8 mouse cellular contexts compared by ENCODE assay signal in genomic region chr11:100352076-100352857, GRCm38 (mm10). TPM values are rescaled to one million over a fixed set of nuclear protein-coding genes. Genes with fewer than 3 reads are reported as not detected.
A peak's percentile ranks its signal among the peaks of the same experiment; 100 is the strongest.
DNase-seq lines count a peak whose midpoint lies in the region; ATAC-seq and TF ChIP-seq lines count a peak whose summit lies in the region.
"Had no signal": no experiment of that assay in that cellular context is flagged by ENCODE, and none has a peak within 500 bp of the region (broad histone marks: within the 10 kb centered on the region; RNA-seq: fewer than 3 reads in every experiment).

No protein-coding gene starts in this region.

- WGBS in kidney, postnatal 0 days, result 34% methylated on average over 10 of the region's 10 CpGs
- 38% methylated on average over 10 of the region's 10 CpGs for WGBS in neural tube, embryonic 13.5 days

- no peak overlapping the region for H3K27ac ChIP-seq in kidney, postnatal 0 days
- no peak overlapping the region for H3K27ac ChIP-seq in MEL (ENCODE audit: control insufficient read depth, low read depth, low read length)
- H3K27ac ChIP-seq in embryonic fibroblast, embryonic 13.5 days (ENCODE audit: insufficient read depth, low read length), result no peak overlapping the region
- H3K27ac ChIP-seq in neural tube, embryonic 13.5 days (replicated peaks), result 0 out of 2 replicates have a peak overlapping the region, but pooled peaks have one; percentile 14
- H3K27ac ChIP-seq: liver, embryonic 13.5 days had no signal

- no peak for TF ChIP-seq RAD21 in MEL (IDR thresholded peaks at IDR 0.05; ENCODE audit: low read depth, low read length)

- no peak overlapping the region for H3K9ac ChIP-seq in kidney, postnatal 0 days (ENCODE audit: low read depth, low read length)
- no peak overlapping the region for H3K9ac ChIP-seq in MEL (ENCODE audit: control insufficient read depth, low read depth, low read length, poor library complexity, severe bottlenecking)
- no peak overlapping the region for H3K9ac ChIP-seq in neural tube, embryonic 13.5 days
- H3K9ac ChIP-seq: liver, embryonic 13.5 days had no signal

- no peak overlapping the region for H3K4me3 ChIP-seq in kidney, postnatal 0 days (replicated peaks; ENCODE audit: low read depth, low read length)
- H3K4me3 ChIP-seq in MEL (ENCODE audit: control insufficient read depth in 1 of 2, insufficient read depth in 1 of 2, low read depth in 2 of 2, low read length in 2 of 2), result no peak overlapping the region
- H3K4me3 ChIP-seq in embryonic fibroblast, embryonic 13.5 days (ENCODE audit: insufficient read depth, low read length), result no peak overlapping the region
- no peak overlapping the region for H3K4me3 ChIP-seq in neural tube, embryonic 13.5 days
- H3K4me3 ChIP-seq: liver, embryonic 13.5 days had no signal

- no peak for ATAC-seq in kidney, postnatal 0 days (replicated peaks; ENCODE audit: low FRiP score, low read depth)
- ATAC-seq in neural tube, embryonic 13.5 days (ENCODE audit: low read depth), result no peak

- H3K36me3 ChIP-seq in kidney, postnatal 0 days (ENCODE audit: insufficient read depth, low read length), result no peaks in the 10 kb centered on the region
- no peaks in the 10 kb centered on the region for H3K36me3 ChIP-seq in MEL (ENCODE audit: control insufficient read depth in 1 of 2, insufficient read depth in 2 of 2, low read length in 2 of 2)
- H3K36me3 ChIP-seq in neural tube, embryonic 13.5 days, result no peaks in the 10 kb centered on the region
- H3K36me3 ChIP-seq: liver, embryonic 13.5 days had no signal

- peak; percentile 67 for TF ChIP-seq CTCF in kidney, postnatal 0 days (IDR thresholded peaks at IDR 0.05; ENCODE audit: low read depth)
- TF ChIP-seq CTCF in MEL (IDR thresholded peaks at IDR 0.05 in 2 of 3, conservative IDR thresholded peaks at IDR 0.05 in 1 of 3; ENCODE audit: control insufficient read depth in 1 of 3, insufficient read depth in 1 of 3, low read depth in 2 of 3, low read length in 3 of 3, poor library complexity in 1 of 3, severe bottlenecking in 1 of 3), result peak in 2 of 3 experiments; percentile 27 to 34; a peak in 3 of 6 replicates
- peak; percentile 81; the same call in 1 of the 2 replicates for TF ChIP-seq CTCF in embryonic fibroblast, embryonic 13.5 days (IDR thresholded peaks at IDR 0.05; ENCODE audit: borderline replicate concordance, insufficient read depth, low read length)

- no peaks in the 10 kb centered on the region for H3K9me3 ChIP-seq in kidney, postnatal 0 days (replicated peaks; ENCODE audit: low read length)
- no peaks in the 10 kb centered on the region for H3K9me3 ChIP-seq in MEL (replicated peaks; ENCODE audit: insufficient read depth, low read length)
- H3K9me3 ChIP-seq in neural tube, embryonic 13.5 days, result no peaks in the 10 kb centered on the region
- H3K9me3 ChIP-seq: liver, embryonic 13.5 days had no signal

- H3K4me1 ChIP-seq in kidney, postnatal 0 days (replicated peaks; ENCODE audit: insufficient read depth, low read length), result no peaks in the 10 kb centered on the region
- H3K4me1 ChIP-seq in MEL (ENCODE audit: control insufficient read depth in 1 of 2, insufficient read depth in 2 of 2, low read length in 2 of 2), result peaks cover 0 to 12% of the 10 kb centered on the region in 2 experiments; a peak in 2 of 4 replicates
- H3K4me1 ChIP-seq in embryonic fibroblast, embryonic 13.5 days (ENCODE audit: control insufficient read depth, insufficient read depth, low read length), result no peaks in the 10 kb centered on the region
- peaks cover 35% of the 10 kb centered on the region for H3K4me1 ChIP-seq in neural tube, embryonic 13.5 days (replicated peaks)

- no peak overlapping the region for H3K4me2 ChIP-seq in kidney, postnatal 0 days (ENCODE audit: low read length)
- H3K4me2 ChIP-seq in neural tube, embryonic 13.5 days, result no peak overlapping the region
- H3K4me2 ChIP-seq: liver, embryonic 13.5 days had no signal

- no peak for TF ChIP-seq POLR2A in MEL (IDR thresholded peaks at IDR 0.05; ENCODE audit: control insufficient read depth in 1 of 2, insufficient read depth in 1 of 2, low read depth in 1 of 2, low read length in 2 of 2, poor library complexity in 1 of 2)
- TF ChIP-seq POLR2A in embryonic fibroblast, embryonic 13.5 days (IDR thresholded peaks at IDR 0.05; ENCODE audit: low read depth, low read length), result no peak

- no peaks in the 10 kb centered on the region; the same call in 1 of the 2 replicates for H3K79me2 ChIP-seq in MEL (ENCODE audit: control insufficient read depth, insufficient read depth, low read length, poor library complexity)

- H3K27me3 ChIP-seq in kidney, postnatal 0 days (ENCODE audit: insufficient read depth, low read length), result peaks cover 9% of the 10 kb centered on the region
- H3K27me3 ChIP-seq in MEL (ENCODE audit: control insufficient read depth in 1 of 2, insufficient read depth in 2 of 2, low read length in 2 of 2), result no peaks in the 10 kb centered on the region
- H3K27me3 ChIP-seq in neural tube, embryonic 13.5 days, result peaks cover 26% of the 10 kb centered on the region

- peak; percentile 62 for DNase-seq in kidney, postnatal 0 days (ENCODE audit: low spot score)
- DNase-seq in kidney, adult 8-10 months, result no peak
- peak; percentile 31 for DNase-seq in A20 (ENCODE audit: low read depth, low spot score)
- no peak for DNase-seq in MEL (ENCODE audit: low read depth, low spot score)
- no peak for DNase-seq in testis, postnatal 10 days (ENCODE audit: low spot score)
- DNase-seq: liver, embryonic 13.5 days had no signal

- TF ChIP-seq EP300 in MEL (IDR thresholded peaks at IDR 0.05; ENCODE audit: low read depth in 1 of 2, low read length in 2 of 2), result no peak

TF ChIP-seq in MEL, 35 proteins besides CTCF, POLR2A, EP300 and RAD21 (continues in another document):
- TF ChIP-seq NRF1 (IDR thresholded peaks at IDR 0.05; ENCODE audit: insufficient read depth, low read depth, low read length, poor library complexity, severe bottlenecking) (no peak), ZKSCAN1 (IDR thresholded peaks at IDR 0.05; ENCODE audit: low read depth, low read length) (no peak), JUND (IDR thresholded peaks at IDR 0.05; ENCODE audit: low read depth, low read length) (no peak), TAL1 (IDR thresholded peaks at IDR 0.05; ENCODE audit: low read length) (no peak), MEF2A (IDR thresholded peaks at IDR 0.05; ENCODE audit: extremely low read depth, insufficient replicate concordance, low read depth, low read length, poor library complexity, severe bottlenecking) (no peak), MAX (IDR thresholded peaks at IDR 0.05; ENCODE audit: low read length) (no peak), ETS1 (IDR thresholded peaks at IDR 0.05; ENCODE audit: low read depth, low read length) (no peak), USF2 (IDR thresholded peaks at IDR 0.05; ENCODE audit: borderline replicate concordance in 1 of 2, insufficient read depth in 1 of 2, low read depth in 1 of 2, low read length in 2 of 2) (no peak), MYC (IDR thresholded peaks at IDR 0.05; ENCODE audit: low read depth, low read length) (no peak), ZNF384 (IDR thresholded peaks at IDR 0.05; ENCODE audit: low read depth, low read length) (no peak), SMC3 (IDR thresholded peaks at IDR 0.05; ENCODE audit: low read depth, low read length) (no peak), KAT2A (conservative IDR thresholded peaks at IDR 0.05; ENCODE audit: low read depth, low read length) (no peak), MYB (IDR thresholded peaks at IDR 0.05; ENCODE audit: low read depth, low read length) (no peak), TBP (IDR thresholded peaks at IDR 0.05; ENCODE audit: low read depth, low read length) (no peak), NELFE (IDR thresholded peaks at IDR 0.05; ENCODE audit: low read depth, low read length) (no peak), GABPA (IDR thresholded peaks at IDR 0.05; ENCODE audit: low read depth, low read length) (no peak), CHD2 (IDR thresholded peaks at IDR 0.05; ENCODE audit: low read length) (no peak), GATA1 (IDR thresholded peaks at IDR 0.05; ENCODE audit: low read depth, low read length) (no peak)

RNA-seq across cellular contexts. Expression of gene Hap1, which starts 3.7 kb away (rescaled TPM):
- 13.8 and 15.7 TPM in 2 replicates for polyA plus RNA-seq in kidney, postnatal 0 days (2015; fragmentation: Nextera tagmentation; extraction: Ambion mirVana)
- total RNA-seq in MEL (2012; rRNA removed), result 6.6 and 10.9 TPM in 2 replicates
- 10 to 100 TPM in 1 of 2 experiments, not detected in 1; 34.8 TPM for polyA plus RNA-seq in MEL (2012; ENCODE audit: insufficient read depth in 1 of 2, insufficient read length in 2 of 2, low read depth in 1 of 2, low replicate concordance in 2 of 2, missing spikeins in 1 of 2)
- polyA plus RNA-seq in embryonic fibroblast, embryonic 13.5 days (2011; ENCODE audit: insufficient read length, low read depth, missing spikeins), result 0.17 and 0.77 TPM in 2 replicates
- 62.7 and 67.4 TPM in 2 replicates for polyA plus RNA-seq in neural tube, embryonic 13.5 days (2015; fragmentation: Nextera tagmentation; extraction: Ambion mirVana)

RNA-seq across cellular contexts. Expression of gene Gast, which starts 18.1 kb away (rescaled TPM):
- not detected in 2 replicates for polyA plus RNA-seq in kidney, postnatal 0 days (2015; fragmentation: Nextera tagmentation; extraction: Ambion mirVana)
- not detected in 2 replicates for total RNA-seq in MEL (2012; rRNA removed)
- not detected for polyA plus RNA-seq in MEL (2012; ENCODE audit: insufficient read depth in 1 of 2, insufficient read length in 2 of 2, low read depth in 1 of 2, low replicate concordance in 2 of 2, missing spikeins in 1 of 2)
- not detected in 2 replicates for polyA plus RNA-seq in embryonic fibroblast, embryonic 13.5 days (2011; ENCODE audit: insufficient read length, low read depth, missing spikeins)
- 0.76 TPM in 1 of 2 replicates, not detected in the other for polyA plus RNA-seq in neural tube, embryonic 13.5 days (2015; fragmentation: Nextera tagmentation; extraction: Ambion mirVana)
- polyA plus RNA-seq: liver, embryonic 13.5 days had no signal

RNA-seq across cellular contexts. Expression of gene Eif1, which starts 32.6 kb away (rescaled TPM):
- 1,736 and 1,746 TPM in 2 replicates for polyA plus RNA-seq in kidney, postnatal 0 days (2015; fragmentation: Nextera tagmentation; extraction: Ambion mirVana)
- total RNA-seq in MEL (2012; rRNA removed), result 320 and 383 TPM in 2 replicates
- 100 to 1,000 TPM; 289 to 926 TPM for polyA plus RNA-seq in MEL (2012; ENCODE audit: insufficient read depth in 1 of 2, insufficient read length in 2 of 2, low read depth in 1 of 2, low replicate concordance in 2 of 2, missing spikeins in 1 of 2)
- 960 and 1,192 TPM in 2 replicates for polyA plus RNA-seq in embryonic fibroblast, embryonic 13.5 days (2011; ENCODE audit: insufficient read length, low read depth, missing spikeins)
- polyA plus RNA-seq in neural tube, embryonic 13.5 days (2015; fragmentation: Nextera tagmentation; extraction: Ambion mirVana), result 1,277 and 1,563 TPM in 2 replicates

RNA-seq across cellular contexts. Expression of gene Jup, which starts 45.3 kb away (rescaled TPM):
- polyA plus RNA-seq in kidney, postnatal 0 days (2015; fragmentation: Nextera tagmentation; extraction: Ambion mirVana), result 119 and 129 TPM in 2 replicates
- 1.0 and 1.4 TPM in 2 replicates for total RNA-seq in MEL (2012; rRNA removed)
- polyA plus RNA-seq in MEL (2012; ENCODE audit: insufficient read depth in 1 of 2, insufficient read length in 2 of 2, low read depth in 1 of 2, low replicate concordance in 2 of 2, missing spikeins in 1 of 2), result 1 to 10 TPM in 1 of 2 experiments, not detected in 1; 8.5 TPM
- polyA plus RNA-seq in embryonic fibroblast, embryonic 13.5 days (2011; ENCODE audit: insufficient read length, low read depth, missing spikeins), result 61.1 and 82.2 TPM in 2 replicates
- polyA plus RNA-seq in neural tube, embryonic 13.5 days (2015; fragmentation: Nextera tagmentation; extraction: Ambion mirVana), result 91.6 and 94.4 TPM in 2 replicates

Comparison
In these comparisons a context has a peak if more than half of its experiments do, and no peak if none do; other contexts are left out.
1. DNase-seq: peak in kidney, postnatal 0 days (single experiment) and A20 (single experiment); none in kidney, adult 8-10 months (0 of 2), MEL (single experiment) and testis, postnatal 10 days (single experiment).
2. CTCF ChIP-seq: peak in every context shown above with its lines; median percentile 81 in embryonic fibroblast, embryonic 13.5 days; 67 in kidney, postnatal 0 days; 30 in MEL.